Mouse (Mus musculus) kidney, adult 2 months (tissue): ENCODE measurements around the gene Olfr1223.

Experiments
- CTCF ChIP-seq: fragments of 200-500 bp; conservative IDR thresholded peaks from 2 replicates; pipeline ENCODE4 v1.5.1; 2011; ENCODE audit warnings: low read depth, mild to moderate bottlenecking, control low read depth, low read length, moderate library complexity, mixed read lengths; ENCODE audit not compliant: insufficient read depth, insufficient read length
- POLR2A ChIP-seq: fragments of 200-500 bp; IDR thresholded peaks from one replicate; pipeline ENCODE4 v1.6.1; 2011; ENCODE audit warnings: low read depth, low read length, control low read depth

GRCm38 (mm10) chr2:89151460-89151859 is at the start of gene Olfr1223:
- TF ChIP-seq POLR2A = no peak
- TF ChIP-seq CTCF = no peak
